Mouse (Mus musculus): ENCODE measurements around the gene Tm2d3.

GRCm38 (mm10) chr7:65650662-65651061 is 40.3 kb upstream of the Tm2d3 start:
- TF ChIP-seq ZC3H11A (IDR thresholded peaks at IDR 0.05; ENCODE audit: low read depth, low read length) (no peak), CTCF (conservative IDR thresholded peaks at IDR 0.05 in 1 of 2, IDR thresholded peaks at IDR 0.05 in 1 of 2; ENCODE audit: low read depth in 2 of 2, low read length in 2 of 2) (no peak), ZNF384 (IDR thresholded peaks at IDR 0.05; ENCODE audit: low read depth, low read length) (no peak), HCFC1 (IDR thresholded peaks at IDR 0.05; ENCODE audit: low read depth, low read length) (no peak), POLR2A (IDR thresholded peaks at IDR 0.05; ENCODE audit: low read depth, low read length) (no peak), MAX (IDR thresholded peaks at IDR 0.05; ENCODE audit: low read length) (no peak), USF1 (IDR thresholded peaks at IDR 0.05; ENCODE audit: low read depth, low read length) (no peak), CHD1 (IDR thresholded peaks at IDR 0.05; ENCODE audit: low read depth, low read length) (no peak), BHLHE40 (IDR thresholded peaks at IDR 0.05; ENCODE audit: low read depth, low read length) (no peak), ELF1 (IDR thresholded peaks at IDR 0.05; ENCODE audit: low read depth, low read length) (no peak), MAFK (IDR thresholded peaks at IDR 0.05; ENCODE audit: insufficient replicate concordance, low read length) (no peak), MXI1 (IDR thresholded peaks at IDR 0.05; ENCODE audit: low read depth, low read length) (no peak), SMC3 (IDR thresholded peaks at IDR 0.05; ENCODE audit: low read depth, low read length) (no peak)

Measured in CH12.LX (cell line).